ENCODE assay signal across 22 mouse cellular contexts in the genomic region with DNA sequence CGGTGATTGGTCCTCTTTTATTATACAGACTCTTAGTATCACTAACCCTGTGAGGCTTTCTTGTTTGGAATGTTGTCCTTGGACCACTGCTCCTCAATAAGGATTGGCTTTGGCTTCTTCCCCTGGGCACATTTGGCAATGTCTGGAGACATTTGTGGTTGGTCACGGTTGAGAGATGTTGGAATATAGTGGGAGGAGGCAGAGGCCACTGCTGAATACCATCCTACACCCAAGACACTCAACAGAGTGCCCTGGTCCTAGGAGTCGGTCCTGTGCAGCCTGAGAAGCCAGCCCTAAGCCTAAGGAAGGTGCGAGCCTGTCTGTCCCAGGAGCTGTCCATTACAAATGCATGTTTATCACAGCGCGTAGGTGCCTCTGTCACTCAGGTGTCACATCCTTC. TPM values are rescaled to one million over a fixed set of nuclear protein-coding genes. Genes with fewer than 3 reads are reported as not detected.
DNase-seq lines count a peak whose midpoint lies in the region; ATAC-seq and TF ChIP-seq lines count a peak whose summit lies in the region.
"Had no signal": no experiment of that assay in that cellular context is flagged by ENCODE, and none has a peak within 500 bp of the region (broad histone marks: within the 10 kb centered on the region; RNA-seq: fewer than 3 reads in every experiment).

No protein-coding gene starts in this region.

- H3K36me3 ChIP-seq in heart, embryonic 10.5 days, result peaks cover 4% of the 10 kb centered on the region; the same call in 1 of the 2 replicates

- POLR2A ChIA-PET in Patski (lab: Charles Lee), result no interaction called here

- intact Hi-C loops in heart, postnatal 25 days (cut with DNase I), result no loop called here

- TF ChIP-seq CTCF in Patski (IDR thresholded peaks at IDR 0.05), result no peak

- no peaks in the 10 kb centered on the region for H3K27me3 ChIP-seq in heart, embryonic 10.5 days (ENCODE audit: insufficient read depth, poor library complexity, severe bottlenecking)
- H3K27me3 ChIP-seq in Patski, result no peaks in the 10 kb centered on the region
- H3K27me3 ChIP-seq: forebrain, embryonic 12.5 days; heart, embryonic 15.5 days had no signal

- peak; percentile 85 for ATAC-seq in Patski
- ATAC-seq: activated CD4-positive, CD25-positive, alpha-beta regulatory T cell, adult 4 months; CD4-positive, CD25-positive, alpha-beta regulatory T cell, adult 4 months; forebrain, embryonic 16.5 days; intestine, postnatal 0 days had no signal

- CTCF ChIA-PET in Patski (lab: Charles Lee), result interaction anchor here (1.1 kb wide), 1 partner anchor 18 kb away, joined by 3 read pairs; no protein-coding TSS in a partner anchor

- H3K9me3 ChIP-seq in heart, embryonic 10.5 days, result no peaks in the 10 kb centered on the region
- H3K9me3 ChIP-seq: forebrain, embryonic 12.5 days; G1E; heart, embryonic 15.5 days; hindbrain, embryonic 10.5 days had no signal

- no peak overlapping the region for H3K4me3 ChIP-seq in heart, embryonic 10.5 days
- H3K4me3 ChIP-seq: forebrain, embryonic 12.5 days; heart, embryonic 15.5 days; hindbrain, embryonic 10.5 days had no signal

- no peaks in the 10 kb centered on the region for H3K4me1 ChIP-seq in heart, embryonic 10.5 days
- H3K4me1 ChIP-seq: forebrain, embryonic 12.5 days; heart, embryonic 15.5 days had no signal

- in situ Hi-C loops in Patski (cut with MboI; ENCODE audit: low pct_unique_long_range_greater_than_20kb), result no loop called here

- peak; percentile 46 for DNase-seq in heart, embryonic 10.5 days (ENCODE audit: low spot score)
- DNase-seq in heart, postnatal 25 days (ENCODE audit: low spot score), result no peak
- peak; percentile 26 for DNase-seq in testis, postnatal 10 days (ENCODE audit: low spot score)
- DNase-seq in testis, postnatal 14 days (ENCODE audit: low spot score), result no peak
- peak; percentile 35 for DNase-seq in Patski (ENCODE audit: low read depth, low spot score)
- no peak for DNase-seq in embryo, embryonic 10 days (ENCODE audit: low spot score)
- DNase-seq: adrenal gland, postnatal 14 days; B cell, adult 2 months; cerebellum, adult 11-12 months; cerebellum, adult 9-10 months; cerebellum, postnatal 36 days; gastrocnemius, postnatal 25 days; heart, postnatal 14 days had no signal

- 82% methylated on average over 6 of the region's 6 CpGs for WGBS in heart, embryonic 10.5 days

- no peak overlapping the region for H3K27ac ChIP-seq in heart, embryonic 10.5 days
- H3K27ac ChIP-seq: forebrain, embryonic 12.5 days; heart, embryonic 15.5 days; hindbrain, embryonic 10.5 days; hindbrain, embryonic 14.5 days had no signal

RNA-seq across cellular contexts. Expression of a gene that starts 27.1 kb away (rescaled TPM):
- polyA plus RNA-seq in heart, embryonic 10.5 days (2016; fragmentation: Nextera tagmentation; extraction: Ambion mirVana), result 0.55 and 0.85 TPM in 2 replicates
- 1 to 10 TPM in 1 of 2 experiments, under 1 TPM in 1; 0.62 to 1.1 TPM for total RNA-seq in heart, postnatal 25 days (2021)
- 10.2 TPM for polyA plus RNA-seq in Patski (2021)
- polyA plus RNA-seq: G1E had no signal

Comparison
In these comparisons a context has a peak if more than half of its experiments do, and no peak if none do; other contexts are left out.
1. DNase-seq: peak in heart, embryonic 10.5 days (single experiment), testis, postnatal 10 days (single experiment) and Patski (single experiment); none in heart, postnatal 25 days (single experiment), testis, postnatal 14 days (single experiment) and embryo, embryonic 10 days (single experiment).